Mouse (Mus musculus) neural tube, embryonic 10.5 days (tissue): ENCODE data around the gene Gm49721.
"Not testable (repeated sequence)": the region's sequence is repeated elsewhere in the genome, so short reads cannot be mapped to it uniquely, and the experiment has no call there.

Source experiments
- DNase-seq: peaks from one replicate; pipeline ENCODE4 v3.0.0-alpha.2; 2017; ENCODE audit warnings: low spot score; ENCODE audit errors: extremely low spot score

Gm49721 gene

GRCm38 (mm10) chr17:6978287-6979248 lies at the start of gene Gm49721:
TSS of gene Gm49721 (plus strand) at chr17:6978904.
- peak; percentile 47 for DNase-seq

GRCm38 (mm10) chr17:6931625-6932024 lies 47.1 kb upstream of the Gm49721 start:
- not testable (repeated sequence) for DNase-seq

- DNase-seq, result not testable (repeated sequence)
Observed at GRCm38 (mm10) chr17:6942560-6942959, 36.1 kb upstream of the Gm49721 start.

GRCm38 (mm10) chr17:6947637-6947983 lies 31.1 kb upstream of the Gm49721 start:
- not testable (repeated sequence) for DNase-seq

GRCm38 (mm10) chr17:6947984-6948768 lies 30.5 kb upstream of the Gm49721 start, which contains the start of gene Rsph3b:
TSS of gene Rsph3b (minus strand) at chr17:6948682.
- DNase-seq, result peak; percentile 91

GRCm38 (mm10) chr17:6948769-6949228 lies 29.9 kb upstream of the Gm49721 start:
- not testable (repeated sequence) for DNase-seq

GRCm38 (mm10) chr17:6958881-6959280 lies 19.8 kb upstream of the Gm49721 start:
- DNase-seq, result not testable (repeated sequence)

GRCm38 (mm10) chr17:6959543-6960259 lies 19.0 kb upstream of the Gm49721 start:
- DNase-seq, result not testable (repeated sequence)

GRCm38 (mm10) chr17:6960349-6960748 lies 18.4 kb upstream of the Gm49721 start:
- not testable (repeated sequence) for DNase-seq

- DNase-seq, result peak; percentile 24
Observed at GRCm38 (mm10) chr17:6960776-6961175, 17.9 kb upstream of the Gm49721 start, which contains the start of gene Tagap1. TSS of gene Tagap1 (minus strand) at chr17:6961156.

- peak; percentile 23 for DNase-seq
Observed at GRCm38 (mm10) chr17:6961181-6962000, 17.3 kb upstream of the Gm49721 start.

- DNase-seq, result not testable (repeated sequence)
Observed at GRCm38 (mm10) chr17:6962339-6962738, 16.4 kb upstream of the Gm49721 start.

- not testable (repeated sequence) for DNase-seq
Observed at GRCm38 (mm10) chr17:6962936-6963335, 15.8 kb upstream of the Gm49721 start.

- DNase-seq, result peak; percentile 12
Observed at GRCm38 (mm10) chr17:6965364-6965763, 13.3 kb upstream of the Gm49721 start.

GRCm38 (mm10) chr17:6967673-6968072 lies 11.0 kb upstream of the Gm49721 start:
- DNase-seq, result not testable (repeated sequence)

- DNase-seq, result not testable (repeated sequence)
Observed at GRCm38 (mm10) chr17:6970334-6970733, 8.4 kb upstream of the Gm49721 start, which contains the start of gene Rnaset2b. TSS of gene Rnaset2b (plus strand) at chr17:6970634.

GRCm38 (mm10) chr17:6971238-6971637 lies 7.5 kb upstream of the Gm49721 start:
- not testable (repeated sequence) for DNase-seq

- not testable (repeated sequence) for DNase-seq
Observed at GRCm38 (mm10) chr17:6972836-6973396, 5.8 kb upstream of the Gm49721 start.

- not testable (repeated sequence) for DNase-seq
Observed at GRCm38 (mm10) chr17:6974985-6975384, 3.7 kb upstream of the Gm49721 start.

GRCm38 (mm10) chr17:6979380-6979779 lies 676 bp downstream of the Gm49721 start:
- peak; percentile 24 for DNase-seq
